Mouse (Mus musculus) fat pad, adult 2 months (tissue): ENCODE results near the gene Zscan4-ps2.
"Not testable (repeated sequence)": the region's sequence is repeated elsewhere in the genome, so short reads cannot be mapped to it uniquely, and the experiment has no call there.

Experiments used
- DNase-seq: peaks from one replicate; pipeline ENCODE4 v3.0.0-alpha.2; 2011; ENCODE audit warnings: low read depth, low spot score; ENCODE audit errors: extremely low read depth

Zscan4-ps2 gene

DNA sequence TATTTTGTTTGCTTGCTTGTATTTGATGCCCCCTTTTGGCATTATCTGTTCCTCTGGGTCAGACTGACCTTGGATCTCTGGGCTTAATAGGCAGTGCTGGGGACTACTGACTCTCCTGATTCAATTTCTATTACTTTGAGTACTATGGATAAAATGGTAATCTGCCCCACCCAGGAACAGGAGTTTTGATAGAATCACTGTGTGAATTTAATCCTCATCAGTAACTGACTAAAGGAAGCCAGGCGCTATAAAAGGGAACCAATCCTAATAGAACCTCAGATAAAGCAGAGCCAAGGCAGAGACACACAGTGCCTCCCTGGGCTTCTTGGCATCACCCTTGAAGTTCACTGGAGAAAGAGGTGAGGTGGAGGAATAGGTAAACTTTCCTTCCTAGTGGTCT is at the start of gene Zscan4-ps2:
TSS of gene Zscan4-ps2 (plus strand) at position 301 of the 400 bp plus-strand sequence.
- DNase-seq: not testable (repeated sequence)
